Mouse (Mus musculus): ENCODE measurements around the gene Padi3. TPM values are rescaled to one million over a fixed set of nuclear protein-coding genes. Genes with fewer than 3 reads are reported as not detected.

The Padi3 gene
- polyA plus RNA-seq, 1 experiment from 2014 or later: 0.08 TPM

DNA sequence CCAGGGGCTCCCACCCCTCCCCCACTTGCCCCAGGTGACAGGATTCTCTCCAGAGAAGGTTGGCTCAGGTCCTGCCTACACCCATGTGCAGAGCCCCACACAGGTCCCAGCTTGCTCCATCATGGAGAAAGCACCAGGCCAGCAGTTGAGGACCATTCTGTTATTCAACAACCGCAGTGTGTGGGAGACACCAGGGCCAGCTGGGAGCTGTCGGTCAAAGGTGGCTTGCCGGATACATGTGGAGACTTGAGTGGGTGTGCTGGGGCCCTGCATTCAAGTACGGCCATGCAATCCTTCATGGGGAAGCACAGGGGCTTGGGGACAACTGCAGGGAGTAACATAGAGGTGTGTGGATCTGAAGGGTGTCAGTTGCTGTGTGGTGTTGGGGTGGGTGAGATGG, 21.4 kb upstream of the Padi3 start:
- Histone ChIP-seq H3K27ac (ENCODE audit: low read depth, low read length) (no peak overlapping the region), H3K4me3 (ENCODE audit: low read length) (no peak overlapping the region), H3K4me1 (ENCODE audit: control insufficient read depth, insufficient read depth, low read length) (peaks cover 22% of the 10 kb centered on the region; the same call in 1 of the 2 replicates), H3K4me2 (replicated peaks; ENCODE audit: low read depth, low read length) (no peak overlapping the region), H3K9ac (ENCODE audit: low read depth, low read length) (no peak overlapping the region), H3K27me3 (ENCODE audit: control insufficient read depth, insufficient read depth, low read length) (0 out of 2 replicates have a peak, but pooled peaks cover 3% of the 10 kb centered on the region), H3K36me3 (ENCODE audit: control insufficient read depth, insufficient read depth, low read length) (no peaks in the 10 kb centered on the region), H3K9me3 (ENCODE audit: control insufficient read depth, low read length) (no peaks in the 10 kb centered on the region)
- 0 out of 2 replicates have a peak, but pooled peaks have one; percentile 25 for ATAC-seq (ENCODE audit: low FRiP score, low TSS enrichment)
- whole genome bisulfite sequencing: 31% methylated on average over 4 of the region's 4 CpGs

DNA sequence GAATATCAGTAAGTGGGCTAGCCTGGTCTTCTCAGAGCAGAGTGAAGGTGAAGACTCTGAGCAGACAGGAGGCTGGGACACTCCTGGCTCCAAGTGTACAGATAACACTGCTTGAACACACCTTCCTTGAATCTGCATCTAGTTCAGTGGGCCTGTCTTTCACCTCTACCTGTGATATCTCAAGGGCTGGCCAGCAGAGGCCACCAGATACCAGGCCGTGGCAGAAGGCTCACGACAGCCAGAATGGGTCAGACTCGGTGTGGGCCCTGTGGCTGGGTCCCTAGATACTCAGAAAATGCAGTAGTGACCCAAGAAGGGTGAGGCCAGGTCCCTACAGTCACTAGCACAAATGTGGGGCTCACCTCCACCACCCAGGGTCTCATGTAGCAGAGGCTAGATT, 16.8 kb upstream of the Padi3 start:
- ATAC-seq (ENCODE audit: low FRiP score, low TSS enrichment): no peak
- H3K9me3 ChIP-seq (ENCODE audit: control insufficient read depth, low read length): peaks cover 15% of the 10 kb centered on the region; the same call in 1 of the 2 replicates
- H3K27ac ChIP-seq (ENCODE audit: low read depth, low read length): no peak overlapping the region
- peaks cover 9% of the 10 kb centered on the region; the same call in 1 of the 2 replicates for H3K4me1 ChIP-seq (ENCODE audit: control insufficient read depth, insufficient read depth, low read length)
- no peak overlapping the region for H3K9ac ChIP-seq (ENCODE audit: low read depth, low read length)
- WGBS: 66% methylated on average over 3 of the region's 3 CpGs
- no peak overlapping the region for H3K4me3 ChIP-seq (ENCODE audit: low read length)
- H3K4me2 ChIP-seq (replicated peaks; ENCODE audit: low read depth, low read length): no peak overlapping the region
- H3K27me3 ChIP-seq (ENCODE audit: control insufficient read depth, insufficient read depth, low read length): no peaks in the 10 kb centered on the region
- H3K36me3 ChIP-seq (ENCODE audit: control insufficient read depth, insufficient read depth, low read length): no peaks in the 10 kb centered on the region

DNA sequence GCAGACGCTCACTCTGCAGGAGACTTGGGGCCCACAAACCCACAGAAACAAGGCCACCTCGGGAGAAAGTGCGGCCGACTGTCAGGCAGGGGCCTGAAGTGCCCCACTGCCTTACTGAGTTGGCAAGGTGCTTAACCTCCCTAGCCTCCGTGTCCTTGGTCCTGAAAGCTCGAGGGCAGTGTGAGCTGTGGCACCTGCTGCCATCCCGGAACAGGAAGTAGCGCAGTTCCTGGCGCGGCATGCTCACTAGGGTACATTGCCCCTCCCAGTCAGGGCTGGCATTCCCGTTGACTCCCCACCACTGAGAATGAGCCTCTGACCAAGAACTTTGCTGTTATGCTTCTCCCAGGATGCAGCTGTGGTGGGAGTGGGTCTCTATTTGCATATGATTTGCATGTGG, 15.5 kb upstream of the Padi3 start:
- Histone ChIP-seq H3K27ac (ENCODE audit: low read depth, low read length) (no peak overlapping the region), H3K36me3 (ENCODE audit: control insufficient read depth, insufficient read depth, low read length) (no peaks in the 10 kb centered on the region), H3K27me3 (ENCODE audit: control insufficient read depth, insufficient read depth, low read length) (no peaks in the 10 kb centered on the region), H3K4me2 (replicated peaks; ENCODE audit: low read depth, low read length) (no peak overlapping the region), H3K9me3 (ENCODE audit: control insufficient read depth, low read length) (peaks cover 15% of the 10 kb centered on the region; the same call in 1 of the 2 replicates), H3K4me1 (ENCODE audit: control insufficient read depth, insufficient read depth, low read length) (no peaks in the 10 kb centered on the region), H3K9ac (ENCODE audit: low read depth, low read length) (no peak overlapping the region), H3K4me3 (ENCODE audit: low read length) (no peak overlapping the region)
- ATAC-seq (ENCODE audit: low FRiP score, low TSS enrichment): no peak
- WGBS: 64% methylated on average over 11 of the region's 11 CpGs

DNA sequence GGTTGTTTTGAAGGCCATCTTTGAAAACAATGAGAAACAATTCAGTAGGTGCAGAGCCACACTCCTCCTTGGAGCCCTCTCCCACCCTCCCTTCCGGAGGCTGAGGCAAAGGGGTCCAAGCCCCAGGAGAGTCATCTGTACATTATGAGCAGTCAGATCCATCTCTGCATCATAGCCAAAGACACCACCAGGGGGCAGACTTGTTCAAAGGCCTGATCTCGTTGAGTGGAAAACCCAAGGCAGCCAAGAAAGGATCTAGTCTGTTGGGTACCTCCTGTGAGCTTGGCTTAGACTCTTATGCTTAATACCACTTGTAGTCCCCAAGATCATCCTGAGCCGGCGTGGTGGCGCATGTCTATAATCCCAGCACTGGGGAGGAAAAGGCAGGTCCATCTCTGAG, 11.5 kb upstream of the Padi3 start:
- WGBS: 69% methylated on average over 5 of the region's 5 CpGs

GRCm38 (mm10) chr4:140817413-140817812, 7.0 kb upstream of the Padi3 start:
- peaks cover 13% of the 10 kb centered on the region; the same call in 1 of the 2 replicates for H3K4me1 ChIP-seq (ENCODE audit: control insufficient read depth, insufficient read depth, low read length)
- WGBS: 92% methylated on average over 8 of the region's 8 CpGs
- no peak overlapping the region for H3K4me3 ChIP-seq (ENCODE audit: low read length)
- H3K36me3 ChIP-seq (ENCODE audit: control insufficient read depth, insufficient read depth, low read length): no peaks in the 10 kb centered on the region
- no peak overlapping the region for H3K4me2 ChIP-seq (replicated peaks; ENCODE audit: low read depth, low read length)
- no peak overlapping the region for H3K9ac ChIP-seq (ENCODE audit: low read depth, low read length)
- ATAC-seq (ENCODE audit: low FRiP score, low TSS enrichment): no peak
- H3K27me3 ChIP-seq (ENCODE audit: control insufficient read depth, insufficient read depth, low read length): no peaks in the 10 kb centered on the region
- no peak overlapping the region for H3K27ac ChIP-seq (ENCODE audit: low read depth, low read length)
- H3K9me3 ChIP-seq (ENCODE audit: control insufficient read depth, low read length): peaks cover under 1% of the 10 kb centered on the region; the same call in 1 of the 2 replicates

More for the DNA sequence above, 11.5 kb upstream of the Padi3 start:
- no peaks in the 10 kb centered on the region for H3K36me3 ChIP-seq (ENCODE audit: control insufficient read depth, insufficient read depth, low read length)
- H3K27me3 ChIP-seq (ENCODE audit: control insufficient read depth, insufficient read depth, low read length): no peaks in the 10 kb centered on the region
- H3K9me3 ChIP-seq (ENCODE audit: control insufficient read depth, low read length): peaks cover 15% of the 10 kb centered on the region; the same call in 1 of the 2 replicates
- ATAC-seq (ENCODE audit: low FRiP score, low TSS enrichment): no peak
- no peaks in the 10 kb centered on the region for H3K4me1 ChIP-seq (ENCODE audit: control insufficient read depth, insufficient read depth, low read length)
- no peak overlapping the region for H3K9ac ChIP-seq (ENCODE audit: low read depth, low read length)
- H3K4me2 ChIP-seq (replicated peaks; ENCODE audit: low read depth, low read length): no peak overlapping the region
- no peak overlapping the region for H3K4me3 ChIP-seq (ENCODE audit: low read length)
- H3K27ac ChIP-seq (ENCODE audit: low read depth, low read length): no peak overlapping the region

DNA sequence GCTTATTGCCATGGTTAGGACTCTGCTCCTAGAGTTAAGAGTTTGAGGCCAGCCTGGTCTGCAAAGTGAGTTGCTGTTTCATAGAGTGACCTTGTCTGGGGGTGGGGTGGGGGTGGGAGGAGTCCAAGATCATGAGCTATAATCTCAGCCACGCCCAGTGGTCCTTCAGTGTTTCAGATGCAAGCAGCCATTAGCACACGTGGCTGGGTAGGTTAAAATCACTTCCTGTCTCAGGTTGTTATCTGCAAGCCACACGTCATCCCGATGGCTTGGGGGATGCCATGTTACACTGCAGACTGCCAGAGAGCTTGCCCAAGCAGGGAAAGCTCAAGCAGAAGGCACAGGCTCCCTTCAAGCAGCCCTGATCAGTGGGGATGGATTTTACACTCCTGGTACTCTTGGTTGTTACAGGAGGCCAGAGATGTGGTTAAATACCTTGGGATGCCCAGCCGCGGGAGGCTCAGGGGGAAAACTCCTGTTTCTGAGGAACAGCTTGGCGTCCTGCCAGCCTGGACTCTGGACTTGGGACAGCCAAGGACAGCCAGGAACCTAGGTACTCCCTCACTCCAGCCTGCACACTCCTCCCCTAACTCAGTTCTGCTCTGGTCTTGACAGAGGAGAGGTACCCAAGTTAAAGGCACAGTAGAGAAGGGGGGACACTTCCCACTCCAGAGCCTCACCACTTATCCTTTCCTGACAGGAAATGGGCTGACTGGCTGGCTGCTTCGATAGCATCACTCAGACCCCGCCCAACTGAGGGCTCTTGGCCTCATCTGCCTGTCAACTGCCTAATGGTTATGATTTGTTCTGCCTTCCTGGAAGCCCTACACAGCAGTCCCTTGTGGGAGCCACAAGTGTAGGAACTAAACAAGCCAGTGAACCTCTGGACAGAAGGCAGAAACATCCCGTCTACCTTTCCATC, 5.8 kb upstream of the Padi3 start:
- no peaks in the 10 kb centered on the region for H3K27me3 ChIP-seq (ENCODE audit: control insufficient read depth, insufficient read depth, low read length)
- no peaks in the 10 kb centered on the region for H3K9me3 ChIP-seq (ENCODE audit: control insufficient read depth, low read length)
- H3K9ac ChIP-seq (ENCODE audit: low read depth, low read length): no peak overlapping the region
- no peak overlapping the region for H3K4me2 ChIP-seq (replicated peaks; ENCODE audit: low read depth, low read length)
- H3K4me1 ChIP-seq (ENCODE audit: control insufficient read depth, insufficient read depth, low read length): peaks cover 15% of the 10 kb centered on the region; the same call in 1 of the 2 replicates
- ATAC-seq (ENCODE audit: low FRiP score, low TSS enrichment): no peak
- H3K27ac ChIP-seq (ENCODE audit: low read depth, low read length): no peak overlapping the region
- H3K4me3 ChIP-seq (ENCODE audit: low read length): no peak overlapping the region
- no peaks in the 10 kb centered on the region for H3K36me3 ChIP-seq (ENCODE audit: control insufficient read depth, insufficient read depth, low read length)
- WGBS: 44% methylated on average over 10 of the region's 10 CpGs

DNA sequence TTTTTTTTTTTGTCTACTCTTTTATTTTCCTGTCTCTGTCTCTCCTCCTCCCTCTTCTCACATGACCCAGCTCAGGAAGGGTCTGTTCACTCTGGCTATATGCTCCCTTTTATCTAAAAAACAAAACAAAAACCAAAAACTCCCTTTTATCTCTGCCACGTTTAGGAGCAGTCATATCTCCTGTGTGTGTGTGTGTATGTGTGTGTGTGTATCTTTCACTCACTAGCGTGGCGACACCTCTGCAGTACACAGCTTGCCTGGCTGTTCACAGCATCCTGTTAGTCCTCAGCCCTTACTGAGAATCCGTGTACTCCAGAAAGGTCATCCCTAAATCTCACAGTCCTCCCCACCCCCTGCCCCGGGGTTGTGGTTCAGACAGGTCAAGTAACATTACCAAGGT, 5.0 kb upstream of the Padi3 start:
- Histone ChIP-seq H3K27me3 (ENCODE audit: control insufficient read depth, insufficient read depth, low read length) (no peaks in the 10 kb centered on the region), H3K36me3 (ENCODE audit: control insufficient read depth, insufficient read depth, low read length) (no peaks in the 10 kb centered on the region), H3K4me3 (ENCODE audit: low read length) (no peak overlapping the region), H3K4me1 (ENCODE audit: control insufficient read depth, insufficient read depth, low read length) (peaks cover 15% of the 10 kb centered on the region; the same call in 1 of the 2 replicates), H3K4me2 (replicated peaks; ENCODE audit: low read depth, low read length) (no peak overlapping the region), H3K9me3 (ENCODE audit: control insufficient read depth, low read length) (no peaks in the 10 kb centered on the region), H3K27ac (ENCODE audit: low read depth, low read length) (no peak overlapping the region), H3K9ac (ENCODE audit: low read depth, low read length) (no peak overlapping the region)
- ATAC-seq (ENCODE audit: low FRiP score, low TSS enrichment): no peak
- WGBS: 64% methylated on average over 5 of the region's 5 CpGs

GRCm38 (mm10) chr4:140814241-140815225, 4.1 kb upstream of the Padi3 start:
- WGBS: 25% methylated on average over 36 of the region's 36 CpGs
- ATAC-seq (ENCODE audit: low FRiP score, low TSS enrichment): peak; percentile 63
- Histone ChIP-seq H3K9me3 (ENCODE audit: control insufficient read depth, low read length) (no peaks in the 10 kb centered on the region), H3K4me1 (ENCODE audit: control insufficient read depth, insufficient read depth, low read length) (peaks cover 15% of the 10 kb centered on the region; the same call in 1 of the 2 replicates), H3K4me2 (replicated peaks; ENCODE audit: low read depth, low read length) (peak overlapping the region; percentile 84), H3K27me3 (ENCODE audit: control insufficient read depth, insufficient read depth, low read length) (no peaks in the 10 kb centered on the region), H3K9ac (ENCODE audit: low read depth, low read length) (peak overlapping the region; percentile 55), H3K27ac (ENCODE audit: low read depth, low read length) (no peak overlapping the region), H3K4me3 (ENCODE audit: low read length) (peak overlapping the region; percentile 42), H3K36me3 (ENCODE audit: control insufficient read depth, insufficient read depth, low read length) (no peaks in the 10 kb centered on the region)

Data from kidney, embryonic 14.5 days (tissue).